9 mouse cellular contexts compared by ENCODE assay signal in genomic region chr10:61734377-61734776, GRCm38 (mm10). TPM values are rescaled to one million over a fixed set of nuclear protein-coding genes. Genes with fewer than 3 reads are reported as not detected.
DNase-seq lines count a peak whose midpoint lies in the region; ATAC-seq lines count a peak whose summit lies in the region.
"Had no signal": no experiment of that assay in that cellular context is flagged by ENCODE, and none has a peak within 500 bp of the region (broad histone marks: within the 10 kb centered on the region; RNA-seq: fewer than 3 reads in every experiment).

No protein-coding gene starts in this region.

- H3K9me3 ChIP-seq in neural tube, embryonic 15.5 days (replicated peaks): no peaks in the 10 kb centered on the region
- H3K9me3 ChIP-seq: limb, embryonic 15.5 days had no signal

- H3K36me3 ChIP-seq in neural tube, embryonic 15.5 days: peaks cover 30% of the 10 kb centered on the region

- no peaks in the 10 kb centered on the region for H3K4me1 ChIP-seq in neural tube, embryonic 15.5 days
- H3K4me1 ChIP-seq: limb, embryonic 15.5 days had no signal

- no peak overlapping the region for H3K4me2 ChIP-seq in neural tube, embryonic 15.5 days
- H3K4me2 ChIP-seq: limb, embryonic 15.5 days had no signal

- 45% methylated on average over 3 of the region's 3 CpGs for WGBS in neural tube, embryonic 15.5 days

- ATAC-seq in neural tube, embryonic 15.5 days (ENCODE audit: low FRiP score): no peak
- peak; percentile 67 for ATAC-seq in erythroid progenitor cell, adult 5-6 weeks (replicated peaks; ENCODE audit: low FRiP score, poor library complexity, severe bottlenecking)
- peak; percentile 85 for ATAC-seq in megakaryocyte progenitor cell, adult 5-6 weeks (replicated peaks; ENCODE audit: poor library complexity)

- H3K4me3 ChIP-seq in neural tube, embryonic 15.5 days (replicated peaks): no peak overlapping the region
- H3K4me3 ChIP-seq: limb, embryonic 15.5 days had no signal

- no peaks in the 10 kb centered on the region for H3K27me3 ChIP-seq in neural tube, embryonic 15.5 days (replicated peaks)
- H3K27me3 ChIP-seq: limb, embryonic 15.5 days had no signal

- H3K9ac ChIP-seq in neural tube, embryonic 15.5 days (replicated peaks): no peak overlapping the region
- H3K9ac ChIP-seq: limb, embryonic 15.5 days had no signal

- peak; percentile 49 to 62 for DNase-seq in cerebellum, postnatal 10 days
- no peak for DNase-seq in cerebellum, adult 11-12 months
- peak; percentile 43 for DNase-seq in neural tube, embryonic 10.5 days (ENCODE audit: extremely low spot score, low spot score)
- no peak for DNase-seq in right cerebral cortex, adult 2 months (ENCODE audit: low spot score in 2 of 2)
- DNase-seq in gastrocnemius, postnatal 4 days (ENCODE audit: low spot score in 2 of 2): no peak

- no peak overlapping the region for H3K27ac ChIP-seq in neural tube, embryonic 15.5 days (replicated peaks)
- H3K27ac ChIP-seq: limb, embryonic 15.5 days had no signal

RNA-seq across cellular contexts. Expression of gene Aifm2, which starts 19.3 kb away (rescaled TPM):
- 17.3 and 18.2 TPM in 2 replicates for polyA plus RNA-seq in neural tube, embryonic 15.5 days (2015; fragmentation: Nextera tagmentation; extraction: Ambion mirVana)
- 1.3 and 6.5 TPM in 2 replicates for total RNA-seq in erythroid progenitor cell, adult 5-6 weeks (2015; ENCODE audit: low replicate concordance)
- total RNA-seq in erythroid progenitor cell, adult 5-6 weeks (2017; ENCODE audit: low replicate concordance): 1.8 and 9.9 TPM in 2 replicates
- total RNA-seq in megakaryocyte progenitor cell, adult 5-6 weeks (2015): 1.2 and 1.3 TPM in 2 replicates
- total RNA-seq in megakaryocyte progenitor cell, adult 5-6 weeks (2017): 3.7 and 4.4 TPM in 2 replicates
- 10 to 100 TPM; 18.9 to 22.9 TPM for total RNA-seq in gastrocnemius, postnatal 4 days (2021)

RNA-seq across cellular contexts. Expression of gene Tysnd1, which starts 39.1 kb away (rescaled TPM):
- 31.4 and 33.7 TPM in 2 replicates for polyA plus RNA-seq in neural tube, embryonic 15.5 days (2015; fragmentation: Nextera tagmentation; extraction: Ambion mirVana)
- 6.3 and 14.1 TPM in 2 replicates for total RNA-seq in erythroid progenitor cell, adult 5-6 weeks (2015; ENCODE audit: low replicate concordance)
- 3.5 and 7.3 TPM in 2 replicates for total RNA-seq in erythroid progenitor cell, adult 5-6 weeks (2017; ENCODE audit: low replicate concordance)
- total RNA-seq in megakaryocyte progenitor cell, adult 5-6 weeks (2015): 19.0 and 19.7 TPM in 2 replicates
- total RNA-seq in megakaryocyte progenitor cell, adult 5-6 weeks (2017): 19.9 and 22.7 TPM in 2 replicates
- total RNA-seq in gastrocnemius, postnatal 4 days (2021): 10 to 100 TPM; 23.0 to 24.4 TPM

RNA-seq across cellular contexts. Expression of gene H2afy2, which starts 49.6 kb away (rescaled TPM):
- 232 and 258 TPM in 2 replicates for polyA plus RNA-seq in neural tube, embryonic 15.5 days (2015; fragmentation: Nextera tagmentation; extraction: Ambion mirVana)
- not detected in 2 replicates for total RNA-seq in erythroid progenitor cell, adult 5-6 weeks (2015; ENCODE audit: low replicate concordance)
- not detected in 2 replicates for total RNA-seq in erythroid progenitor cell, adult 5-6 weeks (2017; ENCODE audit: low replicate concordance)
- total RNA-seq in megakaryocyte progenitor cell, adult 5-6 weeks (2015): 2.0 and 2.2 TPM in 2 replicates
- 2.2 and 2.9 TPM in 2 replicates for total RNA-seq in megakaryocyte progenitor cell, adult 5-6 weeks (2017)
- 10 to 100 TPM; 14.3 to 14.6 TPM for total RNA-seq in gastrocnemius, postnatal 4 days (2021)

RNA-seq across cellular contexts. Expression of gene Sar1a, which starts 54.3 kb away (rescaled TPM):
- 183 and 196 TPM in 2 replicates for polyA plus RNA-seq in neural tube, embryonic 15.5 days (2015; fragmentation: Nextera tagmentation; extraction: Ambion mirVana)
- 43.6 and 65.2 TPM in 2 replicates for total RNA-seq in erythroid progenitor cell, adult 5-6 weeks (2015; ENCODE audit: low replicate concordance)
- total RNA-seq in erythroid progenitor cell, adult 5-6 weeks (2017; ENCODE audit: low replicate concordance): 26.9 and 52.8 TPM in 2 replicates
- 81.2 and 88.9 TPM in 2 replicates for total RNA-seq in megakaryocyte progenitor cell, adult 5-6 weeks (2015)
- total RNA-seq in megakaryocyte progenitor cell, adult 5-6 weeks (2017): 98.0 and 113 TPM in 2 replicates
- total RNA-seq in gastrocnemius, postnatal 4 days (2021): 100 to 1,000 TPM; 179 to 184 TPM

Comparison
In these comparisons a context has a peak if more than half of its experiments do, and no peak if none do; other contexts are left out.
1. DNase-seq: peak in cerebellum, postnatal 10 days (2 of 2) and neural tube, embryonic 10.5 days (single experiment); none in cerebellum, adult 11-12 months (single experiment), right cerebral cortex, adult 2 months (0 of 2) and gastrocnemius, postnatal 4 days (0 of 2).